Mouse (Mus musculus): ENCODE results near the gene Actr8.

- no peak for TF ChIP-seq CTCF (IDR thresholded peaks at IDR 0.05; ENCODE audit: control insufficient read depth, insufficient read depth, insufficient read length)
- TF ChIP-seq MYOG (IDR thresholded peaks at IDR 0.05; ENCODE audit: control insufficient read depth, extremely low read depth, insufficient read length): no peak
- TF ChIP-seq CEBPB (IDR thresholded peaks at IDR 0.05; ENCODE audit: low read depth): no peak
- no peak for TF ChIP-seq MAX (IDR thresholded peaks at IDR 0.05)
- no peak for TF ChIP-seq USF1 (IDR thresholded peaks at IDR 0.05; ENCODE audit: low read depth)
- no peak for TF ChIP-seq MYOD1 (IDR thresholded peaks at IDR 0.05; ENCODE audit: control insufficient read depth, insufficient read length, low read depth)
These were observed 76.8 kb downstream of the Actr8 start for GRCm38 (mm10) chr14:30054922-30055321.
